Mouse (Mus musculus) erythroid progenitor cell, adult 5-6 weeks (primary cell): Measurements from ENCODE around the gene Socs2. TPM values are rescaled to one million over a fixed set of nuclear protein-coding genes. Genes with fewer than 3 reads are reported as not detected.
"Not testable (repeated sequence)": the region's sequence is repeated elsewhere in the genome, so short reads cannot be mapped to it uniquely, and the experiment has no call there.

Experiments
- ATAC-seq: replicated peaks from 2 replicates; pipeline ENCODE4 v1.8.0; 2016; ENCODE audit warnings: moderate number of reproducible peaks, mild to moderate bottlenecking, moderate TSS enrichment, inconsistent platforms; ENCODE audit not compliant: poor library complexity, low FRiP score, severe bottlenecking
- total RNA-seq, 2 experiments: library from RNA; stranded (forward) in 1 of 2; stranded (reverse) in 1 of 2; fragments of 150-400 nt in 1 of 2; fragments of 186-747, 209-891 nt in 1 of 2; gene quantifications; 2 replicates each; pipeline versions ENCODE4 v1.2.3 to v1.2.4; 2015 to 2017; ENCODE audit warnings: low replicate concordance in 2 of 2

Socs2 gene
- total RNA-seq, 2 experiments from 2014 or later: not detected

- no peak for ATAC-seq
These were observed 18.5 kb downstream of the Socs2 start for GRCm38 (mm10) chr10:95398489-95398888.

GRCm38 (mm10) chr10:95397191-95397835 is 19.7 kb downstream of the Socs2 start:
- no peak for ATAC-seq

GRCm38 (mm10) chr10:95396356-95396755 is 20.6 kb downstream of the Socs2 start:
- no peak for ATAC-seq

- ATAC-seq: no peak
These were observed 21.9 kb downstream of the Socs2 start for GRCm38 (mm10) chr10:95394819-95395812.

DNA sequence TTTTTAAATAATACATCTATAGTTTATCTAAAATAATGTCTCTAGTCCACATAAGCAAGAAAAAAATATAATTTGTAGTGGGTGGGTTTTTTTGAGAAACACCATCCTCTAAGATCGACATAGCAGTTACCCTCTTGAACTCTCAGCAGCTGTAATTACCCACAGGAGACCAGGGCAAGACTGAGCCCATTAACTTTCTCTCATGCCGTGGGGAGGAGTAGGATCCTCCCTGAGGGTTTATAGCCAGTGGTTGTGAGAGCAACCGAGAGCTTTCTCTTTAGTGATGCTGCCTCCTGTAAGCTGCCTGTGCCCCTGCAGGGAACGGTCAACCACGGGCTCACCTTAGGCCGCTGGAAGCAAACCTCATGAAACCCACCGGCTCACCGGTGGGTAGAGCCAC is 24.9 kb downstream of the Socs2 start:
- ATAC-seq: no peak

DNA sequence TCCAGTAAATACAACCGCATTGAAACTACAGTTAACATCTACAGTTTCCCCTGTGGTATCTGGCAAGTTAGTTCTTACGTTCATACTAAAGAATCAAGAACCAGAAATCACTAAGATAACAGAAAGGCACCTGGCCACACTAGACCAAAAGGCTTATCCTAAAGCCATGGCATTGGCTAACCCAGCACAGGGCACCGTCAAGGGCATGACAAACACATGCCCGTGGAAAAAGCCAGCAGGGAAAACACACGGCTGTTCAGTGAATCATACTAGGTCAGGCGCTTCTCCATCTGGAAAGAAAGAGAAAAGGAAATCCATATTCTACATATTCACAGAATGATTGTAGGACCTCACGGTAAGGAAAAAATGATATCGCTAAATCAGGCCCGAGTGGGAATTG is 26.1 kb downstream of the Socs2 start:
- ATAC-seq: no peak

DNA sequence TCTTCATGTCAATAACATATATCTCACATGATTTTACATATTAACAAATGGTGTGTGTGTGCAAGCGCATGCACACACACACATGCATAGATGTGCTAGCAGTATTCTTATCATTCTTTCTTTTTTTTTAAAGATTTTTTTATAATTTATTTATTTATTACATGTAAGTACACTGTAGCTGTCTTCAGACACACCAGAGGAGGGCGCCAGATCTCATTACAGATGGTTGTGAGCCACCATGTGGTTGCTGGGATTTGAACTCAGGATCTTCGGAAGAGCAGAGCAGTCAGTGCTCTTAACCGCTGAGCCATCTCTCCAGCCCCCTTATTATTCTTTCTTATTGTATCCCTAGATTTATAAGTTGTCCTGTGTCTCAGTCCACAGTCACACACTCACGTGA is 27.2 kb downstream of the Socs2 start:
- not testable (repeated sequence) for ATAC-seq

GRCm38 (mm10) chr10:95388821-95389477 is 28.0 kb downstream of the Socs2 start:
- ATAC-seq: no peak

DNA sequence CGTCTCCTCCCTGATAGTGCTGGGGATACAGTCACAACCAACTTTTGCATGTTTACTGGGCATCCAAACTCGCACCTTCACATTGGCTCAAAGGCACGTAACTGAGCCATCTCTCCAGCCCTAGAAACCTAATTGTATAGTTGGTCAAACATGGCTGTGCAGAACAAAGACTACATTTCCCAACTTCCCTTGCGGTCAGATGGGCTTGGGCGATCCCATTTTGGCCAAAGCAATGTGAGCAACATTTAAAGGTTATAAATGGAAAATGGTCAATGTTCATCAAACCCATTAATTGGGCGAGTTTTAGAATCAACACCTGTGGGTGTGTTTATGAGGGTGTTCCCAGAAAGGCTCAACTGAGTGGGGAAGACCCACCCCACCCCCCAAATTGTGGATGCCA is 30.5 kb downstream of the Socs2 start:
- ATAC-seq: no peak

DNA sequence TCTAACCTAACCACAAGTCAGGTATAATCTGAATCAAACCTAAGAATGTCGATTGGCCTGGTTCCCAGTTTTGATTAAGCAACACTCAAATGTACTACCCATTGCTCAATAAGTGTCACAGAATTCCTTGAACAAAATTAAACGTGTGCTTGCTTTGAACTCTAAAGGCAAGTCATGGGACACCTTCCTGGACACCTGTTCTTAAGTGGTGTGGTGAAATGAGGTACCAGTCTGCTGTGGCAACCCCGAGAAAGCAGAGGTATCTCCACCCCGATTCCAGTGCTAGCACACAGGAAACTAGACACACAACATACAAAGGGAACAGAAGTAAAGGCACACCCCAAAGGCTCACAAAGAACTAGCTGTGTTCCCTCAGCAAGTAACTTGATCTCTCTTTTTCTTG is 31.2 kb downstream of the Socs2 start:
- ATAC-seq: no peak

DNA sequence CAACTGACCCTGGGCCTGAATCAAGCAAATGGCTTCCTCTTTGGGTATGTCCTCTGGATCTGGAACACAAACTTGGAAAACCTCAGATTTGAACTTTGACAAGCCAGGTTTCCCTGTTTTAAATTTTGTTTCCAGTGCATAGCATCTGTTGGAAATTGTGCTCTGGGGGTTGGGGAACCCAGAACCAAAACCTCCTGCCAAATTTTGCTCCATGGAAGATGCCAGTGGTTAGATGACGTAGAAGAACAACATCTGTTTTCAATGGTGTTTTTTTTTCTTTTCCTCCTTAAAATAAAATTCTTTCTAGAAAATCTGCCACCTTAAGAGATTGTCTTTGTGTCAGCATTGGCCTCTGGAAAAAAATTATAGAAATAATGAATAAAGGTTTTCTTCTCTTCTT is 31.9 kb downstream of the Socs2 start:
- no peak for ATAC-seq

GRCm38 (mm10) chr10:95384446-95384845 is 32.5 kb downstream of the Socs2 start:
- ATAC-seq: no peak

GRCm38 (mm10) chr10:95373340-95373739 is 43.6 kb downstream of the Socs2 start:
- no peak for ATAC-seq

DNA sequence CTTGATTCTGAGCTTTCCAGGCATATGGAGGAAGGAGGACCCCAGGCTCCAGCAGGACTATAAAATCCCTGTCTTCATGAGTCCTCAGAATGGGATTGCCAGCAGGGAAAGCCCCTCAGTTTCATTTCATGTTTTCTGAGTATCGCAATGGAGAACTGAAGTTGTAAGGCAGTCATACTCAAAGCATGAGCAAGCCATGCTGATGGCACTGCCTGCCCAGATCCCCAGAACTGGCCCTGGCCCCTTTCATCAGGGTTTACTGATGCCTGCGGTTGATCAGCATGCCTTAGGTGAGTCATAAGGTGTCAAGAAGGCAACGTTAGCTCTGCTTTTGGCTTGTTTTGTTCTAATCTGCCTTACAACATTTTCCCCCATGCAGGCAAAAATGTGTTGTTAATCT is 45.0 kb downstream of the Socs2 start:
- no peak for ATAC-seq

- ATAC-seq: no peak
These were observed 47.8 kb downstream of the Socs2 start for GRCm38 (mm10) chr10:95369190-95369589.

DNA sequence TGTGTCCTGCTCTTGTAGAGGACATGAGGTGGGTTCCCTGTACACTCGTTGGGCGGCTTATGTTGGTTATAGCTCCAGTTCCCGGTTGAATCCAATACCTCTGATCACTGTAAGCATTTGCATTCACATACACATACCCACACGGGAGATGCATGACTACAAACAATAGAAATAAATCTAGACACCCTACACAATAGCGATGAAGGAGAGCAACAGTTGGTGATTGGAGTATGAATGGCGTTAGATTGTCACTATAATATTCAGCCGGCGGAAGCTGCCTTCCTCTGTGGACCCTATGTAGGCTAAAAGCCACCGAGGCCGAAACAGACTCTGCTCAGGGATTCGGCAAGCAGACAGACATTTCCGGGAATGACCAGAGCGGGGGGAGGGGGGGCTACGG is 48.8 kb downstream of the Socs2 start:
- no peak for ATAC-seq

- no peak for ATAC-seq
These were observed 49.3 kb downstream of the Socs2 start for GRCm38 (mm10) chr10:95367661-95368089.

- ATAC-seq: no peak
These were observed 49.7 kb downstream of the Socs2 start for GRCm38 (mm10) chr10:95367241-95367640.

- ATAC-seq: no peak
These were observed 54.7 kb downstream of the Socs2 start for GRCm38 (mm10) chr10:95362326-95362725.

DNA sequence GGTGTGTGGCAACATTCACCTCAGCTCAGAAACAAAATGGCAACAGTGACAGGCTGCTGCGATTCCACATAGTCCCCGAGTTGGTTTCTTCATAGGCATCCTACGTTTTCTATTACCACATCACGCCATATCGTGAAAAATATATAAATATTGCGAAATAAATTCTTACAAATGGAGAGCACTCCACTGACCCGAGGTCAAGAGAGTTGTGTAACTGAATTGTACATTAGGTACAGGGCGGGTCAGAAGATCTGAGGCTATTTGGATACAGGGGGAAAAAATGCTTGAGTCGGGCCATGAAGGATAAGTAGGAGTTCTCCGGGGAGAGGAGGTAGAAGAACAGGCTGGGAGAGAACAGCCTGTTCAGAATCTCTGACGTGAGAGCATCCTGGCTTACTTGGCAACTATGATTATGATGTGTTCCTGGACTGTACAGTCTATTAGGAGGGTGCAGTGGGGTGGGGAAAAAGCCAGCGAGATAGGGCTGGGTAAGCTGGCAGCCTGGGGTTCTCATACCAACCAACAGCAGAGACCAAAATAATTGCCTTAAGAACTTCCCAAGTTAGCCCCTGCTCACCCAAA is 55.6 kb downstream of the Socs2 start:
- no peak for ATAC-seq
